Mouse (Mus musculus): Measurements from ENCODE around the gene Ptpru. TPM values are rescaled to one million over a fixed set of nuclear protein-coding genes. Genes with fewer than 3 reads are reported as not detected.

Gene Ptpru
- polyA plus RNA-seq, 1 experiment = 5.4 TPM

DNA sequence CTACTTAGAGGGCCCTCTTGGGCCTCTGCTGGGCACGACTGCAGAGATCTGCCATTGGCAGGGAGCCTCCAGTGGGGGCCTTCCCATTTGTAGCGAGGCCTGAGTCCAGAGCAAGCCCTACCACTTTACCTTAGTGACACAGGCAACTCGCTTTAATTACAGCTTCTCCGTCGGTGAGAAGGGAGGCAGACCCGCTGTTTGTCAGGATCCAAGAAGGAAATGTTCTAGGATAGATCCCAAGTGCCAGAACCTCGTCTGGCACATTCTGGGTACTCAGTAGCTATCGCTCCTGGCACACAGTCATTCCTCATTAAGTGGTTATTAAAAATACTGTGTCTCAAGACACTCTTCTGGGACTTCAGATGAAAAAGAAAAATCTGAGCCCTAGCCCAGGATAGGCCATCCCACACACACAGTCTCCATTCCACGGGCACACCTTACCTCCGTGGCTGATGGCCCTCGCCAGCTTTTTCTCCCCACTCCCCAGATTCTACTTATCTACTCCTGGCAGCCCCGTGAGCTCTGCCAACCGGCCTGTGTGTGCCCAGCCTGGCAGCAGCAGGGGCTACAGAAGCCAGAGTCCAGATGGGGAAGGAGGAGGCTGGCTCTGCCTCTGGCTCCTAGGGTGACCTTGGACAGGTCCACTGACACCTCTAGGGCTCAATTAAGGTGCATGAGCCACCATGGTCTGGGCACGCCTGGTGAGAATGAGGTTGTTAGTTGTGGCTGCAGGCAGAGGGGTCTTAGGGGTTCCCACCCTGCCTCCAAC, 41.6 kb downstream of the Ptpru start:
- Histone ChIP-seq H3K27me3 (ENCODE audit: control insufficient read depth, insufficient read depth, low read length) (no peaks in the 10 kb centered on the region), H3K36me3 (ENCODE audit: control insufficient read depth, insufficient read depth, low read length) (no peaks in the 10 kb centered on the region), H3K4me1 (ENCODE audit: control insufficient read depth, insufficient read depth, insufficient read length, low read length) (no peaks in the 10 kb centered on the region), H3K4me3 (ENCODE audit: low read depth, low read length) (no peak overlapping the region), H3K27ac (ENCODE audit: insufficient read depth, low read depth, low read length) (no peak overlapping the region)
- TF ChIP-seq CTCF (IDR thresholded peaks at IDR 0.05; ENCODE audit: extremely low read depth, insufficient read length, insufficient replicate concordance, low read depth, low read length) (no peak), POLR2A (IDR thresholded peaks at IDR 0.05; ENCODE audit: low read depth, low read length) (no peak)
- WGBS = 70% methylated on average over 14 of the region's 14 CpGs

DNA sequence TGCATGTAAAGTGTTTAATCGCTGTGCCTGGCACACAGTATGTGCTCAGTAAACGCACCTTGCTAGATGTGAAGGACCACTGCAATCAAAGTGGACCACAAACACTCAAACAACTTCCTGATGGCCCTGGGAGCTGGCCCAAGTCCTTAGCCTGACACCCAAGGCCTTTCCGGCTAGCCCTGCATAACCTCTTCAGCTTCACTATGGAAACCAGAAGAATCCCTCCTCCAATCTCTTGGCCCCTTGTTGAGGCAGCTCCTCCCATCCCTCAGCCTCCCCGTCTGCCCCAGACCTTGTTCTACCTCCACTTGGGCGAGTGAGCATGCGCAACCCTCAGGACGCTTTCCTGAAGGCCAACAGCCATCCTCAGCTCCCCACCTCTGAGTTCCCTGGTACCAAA, 51.3 kb downstream of the Ptpru start:
- no peaks in the 10 kb centered on the region for H3K27me3 ChIP-seq (ENCODE audit: control insufficient read depth, insufficient read depth, low read length)
- 76% methylated on average over 7 of the region's 7 CpGs for WGBS
- no peak for TF ChIP-seq CTCF (IDR thresholded peaks at IDR 0.05; ENCODE audit: extremely low read depth, insufficient read length, insufficient replicate concordance, low read depth, low read length)
- TF ChIP-seq POLR2A (IDR thresholded peaks at IDR 0.05; ENCODE audit: low read depth, low read length) = no peak
- no peak overlapping the region for H3K27ac ChIP-seq (ENCODE audit: insufficient read depth, low read depth, low read length)
- H3K4me1 ChIP-seq (ENCODE audit: control insufficient read depth, insufficient read depth, insufficient read length, low read length) = peaks cover 3% of the 10 kb centered on the region; the same call in 1 of the 2 replicates
- no peaks in the 10 kb centered on the region for H3K36me3 ChIP-seq (ENCODE audit: control insufficient read depth, insufficient read depth, low read length)
- H3K4me3 ChIP-seq (ENCODE audit: low read depth, low read length) = no peak overlapping the region

DNA sequence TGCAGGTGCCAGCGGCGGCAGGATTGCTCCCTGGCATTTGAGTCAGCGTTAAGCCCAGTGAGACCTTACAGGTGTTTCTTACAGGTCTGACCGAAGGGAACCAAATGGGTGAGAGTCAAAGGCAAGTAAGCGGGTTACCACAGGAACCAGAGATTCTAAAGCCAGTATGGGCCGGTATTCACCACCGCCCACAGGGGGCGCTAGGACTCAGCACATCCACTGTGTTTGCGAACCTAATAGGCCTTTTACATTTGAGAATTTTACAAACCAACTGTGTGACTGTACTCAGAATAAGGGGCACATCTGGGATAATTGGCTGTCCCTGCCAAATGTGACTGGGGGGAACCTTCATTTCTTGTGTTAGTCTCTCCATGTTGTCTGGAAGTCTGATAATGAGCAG, 54.1 kb downstream of the Ptpru start:
- TF ChIP-seq POLR2A (IDR thresholded peaks at IDR 0.05; ENCODE audit: low read depth, low read length) (no peak), CTCF (IDR thresholded peaks at IDR 0.05; ENCODE audit: extremely low read depth, insufficient read length, insufficient replicate concordance, low read depth, low read length) (peak; percentile 81; the same call in 1 of the 2 replicates)
- Histone ChIP-seq H3K36me3 (ENCODE audit: control insufficient read depth, insufficient read depth, low read length) (no peaks in the 10 kb centered on the region), H3K27me3 (ENCODE audit: control insufficient read depth, insufficient read depth, low read length) (no peaks in the 10 kb centered on the region), H3K27ac (ENCODE audit: insufficient read depth, low read depth, low read length) (no peak overlapping the region), H3K4me1 (ENCODE audit: control insufficient read depth, insufficient read depth, insufficient read length, low read length) (peaks cover 8% of the 10 kb centered on the region; the same call in 1 of the 2 replicates), H3K4me3 (ENCODE audit: low read depth, low read length) (no peak overlapping the region)
- 19% methylated on average over 9 of the region's 9 CpGs for WGBS

- Histone ChIP-seq H3K27ac (ENCODE audit: insufficient read depth, low read depth, low read length) (no peak overlapping the region), H3K4me3 (ENCODE audit: low read depth, low read length) (no peak overlapping the region), H3K4me1 (ENCODE audit: control insufficient read depth, insufficient read depth, insufficient read length, low read length) (peaks cover 8% of the 10 kb centered on the region; the same call in 1 of the 2 replicates), H3K27me3 (ENCODE audit: control insufficient read depth, insufficient read depth, low read length) (no peaks in the 10 kb centered on the region), H3K36me3 (ENCODE audit: control insufficient read depth, insufficient read depth, low read length) (no peaks in the 10 kb centered on the region)
- WGBS = 52% methylated on average over 3 of the region's 3 CpGs
- TF ChIP-seq CTCF (IDR thresholded peaks at IDR 0.05; ENCODE audit: extremely low read depth, insufficient read length, insufficient replicate concordance, low read depth, low read length) = no peak
- no peak for TF ChIP-seq POLR2A (IDR thresholded peaks at IDR 0.05; ENCODE audit: low read depth, low read length)
Observed at GRCm38 (mm10) chr4:131781023-131781422, 57.1 kb downstream of the Ptpru start.

DNA sequence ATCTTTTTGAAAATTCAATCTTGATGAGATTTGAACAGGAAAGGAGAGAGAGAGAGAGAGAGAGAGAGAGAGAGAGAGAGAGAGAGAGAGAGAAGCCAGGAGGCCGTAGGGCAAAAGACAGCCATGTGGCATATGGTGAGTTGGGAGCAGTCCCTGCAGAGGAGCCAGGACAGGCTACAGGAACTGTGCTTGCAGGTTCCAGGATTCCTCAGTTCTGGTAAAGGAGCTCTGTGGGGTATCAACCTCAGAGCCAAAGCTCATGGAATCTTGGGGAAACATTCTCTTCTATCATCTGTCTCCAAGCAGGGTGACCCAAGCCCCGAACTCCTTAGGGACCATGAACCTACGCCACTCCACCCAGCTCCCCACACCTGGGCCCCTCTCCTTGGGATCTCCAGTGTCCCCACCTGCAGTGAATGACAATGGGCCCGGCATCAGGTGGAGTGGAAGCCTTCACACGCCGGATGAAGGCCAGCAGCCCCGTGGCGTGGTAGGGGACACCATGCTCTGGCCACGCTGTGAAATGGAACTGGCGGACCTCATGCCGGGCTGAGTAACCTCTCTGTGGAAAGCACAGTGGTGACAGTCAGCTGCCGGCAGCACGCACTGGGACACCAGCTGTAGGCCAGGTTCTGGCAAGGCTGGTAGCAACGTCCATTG, 59.3 kb downstream of the Ptpru start:
- no peaks in the 10 kb centered on the region for H3K36me3 ChIP-seq (ENCODE audit: control insufficient read depth, insufficient read depth, low read length)
- H3K27ac ChIP-seq (ENCODE audit: insufficient read depth, low read depth, low read length) = no peak overlapping the region
- no peak overlapping the region for H3K4me3 ChIP-seq (ENCODE audit: low read depth, low read length)
- H3K4me1 ChIP-seq (ENCODE audit: control insufficient read depth, insufficient read depth, insufficient read length, low read length) = peaks cover 6% of the 10 kb centered on the region; the same call in 1 of the 2 replicates
- TF ChIP-seq POLR2A (IDR thresholded peaks at IDR 0.05; ENCODE audit: low read depth, low read length) = no peak
- TF ChIP-seq CTCF (IDR thresholded peaks at IDR 0.05; ENCODE audit: extremely low read depth, insufficient read length, insufficient replicate concordance, low read depth, low read length) = no peak
- H3K27me3 ChIP-seq (ENCODE audit: control insufficient read depth, insufficient read depth, low read length) = no peaks in the 10 kb centered on the region
- 81% methylated on average over 14 of the region's 14 CpGs for WGBS

DNA sequence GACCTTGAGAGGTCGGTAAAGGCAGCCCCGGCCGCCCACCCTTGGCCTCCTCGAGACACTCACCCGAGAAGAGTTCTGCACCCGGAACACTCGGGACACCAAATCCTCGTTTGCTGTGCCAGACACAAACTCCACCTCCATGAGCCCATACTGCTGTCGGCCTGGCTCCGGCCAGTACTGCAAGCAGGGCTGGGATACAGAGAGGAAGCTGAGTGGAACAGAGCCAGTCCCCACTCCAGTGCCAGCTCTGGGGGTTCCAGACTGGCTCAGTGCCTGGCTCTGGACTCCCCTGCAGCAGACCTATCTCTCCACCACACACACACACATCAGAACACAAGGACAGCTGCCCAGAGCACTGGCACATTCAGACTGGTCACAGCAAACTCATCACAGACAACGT, 66.7 kb downstream of the Ptpru start:
- no peaks in the 10 kb centered on the region for H3K27me3 ChIP-seq (ENCODE audit: control insufficient read depth, insufficient read depth, low read length)
- H3K36me3 ChIP-seq (ENCODE audit: control insufficient read depth, insufficient read depth, low read length) = no peaks in the 10 kb centered on the region
- no peak for TF ChIP-seq POLR2A (IDR thresholded peaks at IDR 0.05; ENCODE audit: low read depth, low read length)
- TF ChIP-seq CTCF (IDR thresholded peaks at IDR 0.05; ENCODE audit: extremely low read depth, insufficient read length, insufficient replicate concordance, low read depth, low read length) = no peak
- no peak overlapping the region for H3K27ac ChIP-seq (ENCODE audit: insufficient read depth, low read depth, low read length)
- no peaks in the 10 kb centered on the region for H3K4me1 ChIP-seq (ENCODE audit: control insufficient read depth, insufficient read depth, insufficient read length, low read length)
- no peak overlapping the region for H3K4me3 ChIP-seq (ENCODE audit: low read depth, low read length)
- 50% methylated on average over 11 of the region's 11 CpGs for WGBS

DNA sequence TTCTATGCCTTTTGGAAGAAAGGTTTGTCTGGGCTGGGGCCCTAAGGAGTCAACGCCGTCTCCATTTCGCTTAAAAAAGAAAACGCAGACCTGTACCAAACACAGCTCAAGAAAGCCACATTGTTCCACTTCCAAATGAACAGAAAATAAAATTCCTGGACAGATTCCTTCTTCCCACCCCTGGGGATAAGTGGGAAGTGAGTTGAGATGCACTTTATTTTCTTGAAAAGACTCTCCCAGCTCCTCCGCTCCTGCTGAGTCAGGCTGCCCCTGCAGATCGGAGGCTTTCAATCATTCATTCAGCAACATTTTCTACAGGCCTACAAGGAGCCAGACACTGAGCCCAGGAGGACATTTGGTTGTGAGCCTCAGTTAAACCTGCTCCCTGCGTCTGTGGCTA, 74.2 kb downstream of the Ptpru start:
- Histone ChIP-seq H3K27ac (ENCODE audit: insufficient read depth, low read depth, low read length) (no peak overlapping the region), H3K4me1 (ENCODE audit: control insufficient read depth, insufficient read depth, insufficient read length, low read length) (no peaks in the 10 kb centered on the region), H3K27me3 (ENCODE audit: control insufficient read depth, insufficient read depth, low read length) (no peaks in the 10 kb centered on the region), H3K36me3 (ENCODE audit: control insufficient read depth, insufficient read depth, low read length) (no peaks in the 10 kb centered on the region), H3K4me3 (ENCODE audit: low read depth, low read length) (no peak overlapping the region)
- no peak for TF ChIP-seq CTCF (IDR thresholded peaks at IDR 0.05; ENCODE audit: extremely low read depth, insufficient read length, insufficient replicate concordance, low read depth, low read length)
- TF ChIP-seq POLR2A (IDR thresholded peaks at IDR 0.05; ENCODE audit: low read depth, low read length) = no peak
- WGBS = 93% methylated on average over 7 of the region's 7 CpGs
